Mouse (Mus musculus) neural tube, embryonic 11.5 days (tissue): ENCODE data around the gene Snca. TPM values are rescaled to one million over a fixed set of nuclear protein-coding genes. Genes with fewer than 3 reads are reported as not detected.
"Not testable (repeated sequence)": the region's sequence is repeated elsewhere in the genome, so short reads cannot be mapped to it uniquely, and the experiment has no call there.

Experiments used
- ATAC-seq: fragments of 200-750 bp; cut with Nextera tagmentation; 2 replicates; pipeline ENCODE4 v1.8.0; 2017; ENCODE audit warnings: moderate number of reproducible peaks, mild to moderate bottlenecking, moderate TSS enrichment, moderate library complexity; ENCODE audit not compliant: insufficient read depth, low FRiP score, low TSS enrichment
- DNase-seq: peaks from one replicate; pipeline ENCODE4 v3.0.0-alpha.2; 2015; ENCODE audit warnings: low spot score
- H3K27ac ChIP-seq: fragments of 300-500 bp; sonication (generic); 2 replicates; pipeline ENCODE4 v1.5.1; 2014; ENCODE audit warnings: low read depth, mild to moderate bottlenecking, low read length
- H3K27me3 ChIP-seq: fragments of 300-500 bp; sonication (generic); 2 replicates; pipeline ENCODE4 v1.6.1; 2014; ENCODE audit warnings: mild to moderate bottlenecking, low read length, mixed read lengths; ENCODE audit not compliant: control insufficient read depth, insufficient read depth
- H3K36me3 ChIP-seq: fragments of 300-500 bp; sonication (generic); 2 replicates; pipeline ENCODE4 v1.6.1; 2014; ENCODE audit warnings: mild to moderate bottlenecking, low read length, moderate library complexity, mixed read lengths; ENCODE audit not compliant: control insufficient read depth, insufficient read depth
- H3K4me1 ChIP-seq: fragments of 300-500 bp; sonication (generic); 2 replicates; pipeline ENCODE4 v1.6.1; 2014; ENCODE audit warnings: low read length, mixed read lengths; ENCODE audit not compliant: control insufficient read depth, insufficient read depth
- H3K4me2 ChIP-seq: fragments of 300-500 bp; sonication (generic); 2 replicates; pipeline ENCODE4 v1.6.1; 2014; ENCODE audit warnings: low read depth, mild to moderate bottlenecking, moderate library complexity
- H3K4me3 ChIP-seq: fragments of 300-500 bp; sonication (generic); 2 replicates; pipeline ENCODE4 v1.5.1; 2014; ENCODE audit warnings: low read depth, low read length
- H3K9ac ChIP-seq: fragments of 300-500 bp; sonication (generic); 2 replicates; pipeline ENCODE4 v1.6.1; 2014; ENCODE audit warnings: mild to moderate bottlenecking, low read length
- H3K9me3 ChIP-seq: fragments of 300-500 bp; sonication (generic); 2 replicates; pipeline ENCODE4 v1.6.1; 2016; ENCODE audit warnings: low read length; ENCODE audit not compliant: control insufficient read depth
- WGBS: fragments of 180-500 bp; shearing (Covaris S2); extraction: QIAGEN DNeasy Blood & Tissue Kit; methylation state at CpG from one replicate; pipeline ENCODE4 v1.1.7; 2014; 5-methylcytosine and 5-hydroxymethylcytosine counted together
- polyA plus RNA-seq: library from polyadenylated mRNA; unstranded; fragments of >200 nt; fragmentation: Nextera tagmentation; extraction: Ambion mirVana; gene quantifications from 2 replicates; pipeline ENCODE4 v1.2.1, GENCODE M21; 2014

Gene Snca
- polyA plus RNA-seq, 1 experiment from 2014 or later, result 42.1 TPM

- H3K9me3 ChIP-seq, result no peaks in the 10 kb centered on the region
- H3K4me3 ChIP-seq, result no peak overlapping the region
- no peak overlapping the region for H3K9ac ChIP-seq
- no peak for ATAC-seq
- no peaks in the 10 kb centered on the region for H3K27me3 ChIP-seq
- no peaks in the 10 kb centered on the region for H3K4me1 ChIP-seq
- H3K4me2 ChIP-seq, result no peak overlapping the region
- DNase-seq, result no peak
- no peak overlapping the region for H3K27ac ChIP-seq
- no peaks in the 10 kb centered on the region for H3K36me3 ChIP-seq
These were observed 83.7 kb downstream of the Snca start for GRCm38 (mm10) chr6:60745965-60746364.

GRCm38 (mm10) chr6:60741427-60742071 is 88.1 kb downstream of the Snca start:
- Histone ChIP-seq H3K4me2 (no peak overlapping the region), H3K36me3 (no peaks in the 10 kb centered on the region), H3K9me3 (no peaks in the 10 kb centered on the region), H3K9ac (no peak overlapping the region), H3K4me3 (no peak overlapping the region), H3K27ac (no peak overlapping the region), H3K4me1 (no peaks in the 10 kb centered on the region), H3K27me3 (no peaks in the 10 kb centered on the region)
- DNase-seq (no peak), ATAC-seq (no peak)
- WGBS, result 97% methylated on average over 2 of the region's 2 CpGs

- Histone ChIP-seq H3K4me2 (no peak overlapping the region), H3K36me3 (no peaks in the 10 kb centered on the region), H3K4me1 (no peaks in the 10 kb centered on the region), H3K9me3 (no peaks in the 10 kb centered on the region), H3K27me3 (no peaks in the 10 kb centered on the region), H3K27ac (no peak overlapping the region), H3K9ac (no peak overlapping the region), H3K4me3 (no peak overlapping the region)
- ATAC-seq (no peak), DNase-seq (no peak)
- 53% methylated on average over 1 of the region's 1 CpGs for WGBS
These were observed 89.9 kb downstream of the Snca start for GRCm38 (mm10) chr6:60739776-60740175.

GRCm38 (mm10) chr6:60731164-60731563 is 98.5 kb downstream of the Snca start:
- Histone ChIP-seq H3K4me2 (no peak overlapping the region), H3K9ac (no peak overlapping the region), H3K9me3 (no peaks in the 10 kb centered on the region), H3K36me3 (no peaks in the 10 kb centered on the region), H3K27me3 (no peaks in the 10 kb centered on the region), H3K4me1 (no peaks in the 10 kb centered on the region), H3K27ac (no peak overlapping the region), H3K4me3 (no peak overlapping the region)
- DNase-seq (no peak), ATAC-seq (no peak)
- WGBS, result 50% methylated on average over 2 of the region's 2 CpGs

- Histone ChIP-seq H3K4me1 (no peaks in the 10 kb centered on the region), H3K4me2 (no peak overlapping the region), H3K4me3 (no peak overlapping the region), H3K27me3 (no peaks in the 10 kb centered on the region), H3K9me3 (no peaks in the 10 kb centered on the region), H3K9ac (no peak overlapping the region), H3K27ac (no peak overlapping the region), H3K36me3 (no peaks in the 10 kb centered on the region)
- no peak for DNase-seq
- ATAC-seq, result no peak
- 84% methylated on average over 2 of the region's 2 CpGs for WGBS
These were observed 105.4 kb downstream of the Snca start for GRCm38 (mm10) chr6:60724110-60724829.

GRCm38 (mm10) chr6:60717566-60717965 is 112.1 kb downstream of the Snca start:
- DNase-seq (no peak), ATAC-seq (no peak)
- WGBS, result 89% methylated on average over 3 of the region's 3 CpGs
- no peak overlapping the region for H3K9ac ChIP-seq
- no peaks in the 10 kb centered on the region for H3K9me3 ChIP-seq
- no peaks in the 10 kb centered on the region for H3K4me1 ChIP-seq
- no peak overlapping the region for H3K27ac ChIP-seq
- H3K4me3 ChIP-seq, result no peak overlapping the region
- H3K4me2 ChIP-seq, result no peak overlapping the region
- H3K27me3 ChIP-seq, result no peaks in the 10 kb centered on the region
- H3K36me3 ChIP-seq, result no peaks in the 10 kb centered on the region

- H3K27me3 ChIP-seq, result no peaks in the 10 kb centered on the region
- no peak overlapping the region for H3K4me3 ChIP-seq
- no peaks in the 10 kb centered on the region for H3K4me1 ChIP-seq
- no peaks in the 10 kb centered on the region for H3K9me3 ChIP-seq
- H3K4me2 ChIP-seq, result no peak overlapping the region
- H3K36me3 ChIP-seq, result no peaks in the 10 kb centered on the region
- DNase-seq (no peak), ATAC-seq (no peak)
- H3K9ac ChIP-seq, result no peak overlapping the region
- no peak overlapping the region for H3K27ac ChIP-seq
- WGBS, result 44% methylated on average over 2 of the region's 2 CpGs
These were observed 119.6 kb downstream of the Snca start for GRCm38 (mm10) chr6:60709997-60710471.

GRCm38 (mm10) chr6:60698072-60698471 is 131.6 kb downstream of the Snca start:
- Histone ChIP-seq H3K27ac (no peak overlapping the region), H3K9me3 (no peaks in the 10 kb centered on the region), H3K27me3 (no peaks in the 10 kb centered on the region), H3K4me1 (no peaks in the 10 kb centered on the region), H3K4me2 (no peak overlapping the region), H3K9ac (no peak overlapping the region), H3K36me3 (no peaks in the 10 kb centered on the region), H3K4me3 (no peak overlapping the region)
- WGBS, result 86% methylated on average over 2 of the region's 2 CpGs
- ATAC-seq (no peak), DNase-seq (no peak)

GRCm38 (mm10) chr6:60687048-60687447 is 142.6 kb downstream of the Snca start:
- not testable (repeated sequence) for H3K4me3 ChIP-seq, H3K4me1 ChIP-seq, DNase-seq, ATAC-seq, H3K9ac ChIP-seq, H3K27me3 ChIP-seq, H3K36me3 ChIP-seq, H3K4me2 ChIP-seq, H3K9me3 ChIP-seq, H3K27ac ChIP-seq
- WGBS, result 80% methylated on average over 4 of the region's 4 CpGs
